Mouse (Mus musculus): ENCODE measurements around the gene Themis2. TPM values are rescaled to one million over a fixed set of nuclear protein-coding genes. Genes with fewer than 3 reads are reported as not detected.

Gene Themis2
- polyA plus RNA-seq (2015; fragmentation: Nextera tagmentation; extraction: Ambion mirVana): 1.4 and 1.8 TPM in 2 replicates

- Histone ChIP-seq H3K9me3 (replicated peaks; ENCODE audit: control insufficient read depth, low read length) (no peaks in the 10 kb centered on the region), H3K27me3 (ENCODE audit: control insufficient read depth, insufficient read depth, low read length) (peaks cover 4% of the 10 kb centered on the region; the same call in 1 of the 2 replicates), H3K27ac (ENCODE audit: low read length) (no peak within 1 kb of the TSS), H3K4me2 (ENCODE audit: low read depth, low read length) (peak within 1 kb of the TSS; percentile 61), H3K4me1 (ENCODE audit: control insufficient read depth, insufficient read depth, low read length) (no peaks in the 10 kb centered on the region), H3K4me3 (replicated peaks; ENCODE audit: low read length) (peak within 1 kb of the TSS; percentile 48), H3K9ac (ENCODE audit: low read length) (peak within 1 kb of the TSS; percentile 69), H3K36me3 (ENCODE audit: control insufficient read depth, insufficient read depth, low read length) (no peaks in the 10 kb centered on the region)
- WGBS: 3% methylated on average over 21 of the region's 21 CpGs
- ATAC-seq (ENCODE audit: insufficient read depth, low FRiP score): peak; percentile 74; the same call in 1 of the 2 replicates
Measured at GRCm38 (mm10) chr4:132796196-132796886, at the start of gene Themis2. TSS of gene Themis2 (minus strand) at chr4:132796387.

GRCm38 (mm10) chr4:132843705-132844071, 47.5 kb upstream of the Themis2 start:
- H3K27ac ChIP-seq (ENCODE audit: low read length): no peak overlapping the region

GRCm38 (mm10) chr4:132842970-132843704, 47.0 kb upstream of the Themis2 start, which contains the start of gene Ppp1r8:
TSS of gene Ppp1r8 (minus strand) at chr4:132843169.
- WGBS: 1% methylated on average over 40 of the region's 40 CpGs
- Histone ChIP-seq H3K9ac (ENCODE audit: low read length) (peak within 1 kb of the TSS; percentile 85), H3K4me2 (ENCODE audit: low read depth, low read length) (peak within 1 kb of the TSS; percentile 83), H3K27me3 (ENCODE audit: control insufficient read depth, insufficient read depth, low read length) (no peaks in the 10 kb centered on the region), H3K36me3 (ENCODE audit: control insufficient read depth, insufficient read depth, low read length) (no peaks in the 10 kb centered on the region), H3K4me1 (ENCODE audit: control insufficient read depth, insufficient read depth, low read length) (peaks cover 9% of the 10 kb centered on the region), H3K9me3 (replicated peaks; ENCODE audit: control insufficient read depth, low read length) (0 out of 2 replicates have a peak, but pooled peaks cover 4% of the 10 kb centered on the region), H3K27ac (ENCODE audit: low read length) (peak within 1 kb of the TSS; percentile 50), H3K4me3 (replicated peaks; ENCODE audit: low read length) (peak within 1 kb of the TSS; percentile 66)
- peak; percentile 99 for ATAC-seq (ENCODE audit: insufficient read depth, low FRiP score)

More at GRCm38 (mm10) chr4:132843705-132844071, 47.5 kb upstream of the Themis2 start:
- WGBS: 69% methylated on average over 1 of the region's 1 CpGs
- Histone ChIP-seq H3K4me3 (replicated peaks; ENCODE audit: low read length) (peak overlapping the region; percentile 66; the same call in 1 of the 2 replicates), H3K36me3 (ENCODE audit: control insufficient read depth, insufficient read depth, low read length) (no peaks in the 10 kb centered on the region), H3K9me3 (replicated peaks; ENCODE audit: control insufficient read depth, low read length) (0 out of 2 replicates have a peak, but pooled peaks cover 4% of the 10 kb centered on the region), H3K4me2 (ENCODE audit: low read depth, low read length) (peak overlapping the region; percentile 76), H3K4me1 (ENCODE audit: control insufficient read depth, insufficient read depth, low read length) (peaks cover 9% of the 10 kb centered on the region), H3K9ac (ENCODE audit: low read length) (peak overlapping the region; percentile 85), H3K27me3 (ENCODE audit: control insufficient read depth, insufficient read depth, low read length) (no peaks in the 10 kb centered on the region)
- no peak for ATAC-seq (ENCODE audit: insufficient read depth, low FRiP score)

GRCm38 (mm10) chr4:132842281-132842906, 46.2 kb upstream of the Themis2 start:
- under 1% methylated on average over 30 of the region's 30 CpGs for WGBS

GRCm38 (mm10) chr4:132841493-132841892, 45.3 kb upstream of the Themis2 start:
- no peak overlapping the region for H3K27ac ChIP-seq (ENCODE audit: low read length)
- no peaks in the 10 kb centered on the region for H3K9me3 ChIP-seq (replicated peaks; ENCODE audit: control insufficient read depth, low read length)
- H3K4me2 ChIP-seq (ENCODE audit: low read depth, low read length): peak overlapping the region; percentile 83
- 76% methylated on average over 3 of the region's 3 CpGs for WGBS
- peaks cover 7% of the 10 kb centered on the region; the same call in 1 of the 2 replicates for H3K36me3 ChIP-seq (ENCODE audit: control insufficient read depth, insufficient read depth, low read length)
- H3K4me3 ChIP-seq (replicated peaks; ENCODE audit: low read length): peak overlapping the region; percentile 66
- no peaks in the 10 kb centered on the region for H3K27me3 ChIP-seq (ENCODE audit: control insufficient read depth, insufficient read depth, low read length)
- H3K4me1 ChIP-seq (ENCODE audit: control insufficient read depth, insufficient read depth, low read length): peaks cover 9% of the 10 kb centered on the region
- peak overlapping the region; percentile 85; the same call in 1 of the 2 replicates for H3K9ac ChIP-seq (ENCODE audit: low read length)
- ATAC-seq (ENCODE audit: insufficient read depth, low FRiP score): no peak

More at GRCm38 (mm10) chr4:132842281-132842906, 46.2 kb upstream of the Themis2 start:
- Histone ChIP-seq H3K4me3 (replicated peaks; ENCODE audit: low read length) (peak overlapping the region; percentile 66), H3K9me3 (replicated peaks; ENCODE audit: control insufficient read depth, low read length) (0 out of 2 replicates have a peak, but pooled peaks cover under 1% of the 10 kb centered on the region), H3K4me1 (ENCODE audit: control insufficient read depth, insufficient read depth, low read length) (peaks cover 9% of the 10 kb centered on the region), H3K36me3 (ENCODE audit: control insufficient read depth, insufficient read depth, low read length) (no peaks in the 10 kb centered on the region; the same call in 1 of the 2 replicates), H3K27ac (ENCODE audit: low read length) (peak overlapping the region; percentile 50), H3K9ac (ENCODE audit: low read length) (peak overlapping the region; percentile 85), H3K4me2 (ENCODE audit: low read depth, low read length) (peak overlapping the region; percentile 83), H3K27me3 (ENCODE audit: control insufficient read depth, insufficient read depth, low read length) (no peaks in the 10 kb centered on the region)
- no peak for ATAC-seq (ENCODE audit: insufficient read depth, low FRiP score)

- Histone ChIP-seq H3K36me3 (ENCODE audit: control insufficient read depth, insufficient read depth, low read length) (0 out of 2 replicates have a peak, but pooled peaks cover 6% of the 10 kb centered on the region), H3K27ac (ENCODE audit: low read length) (no peak overlapping the region), H3K9me3 (replicated peaks; ENCODE audit: control insufficient read depth, low read length) (no peaks in the 10 kb centered on the region), H3K4me1 (ENCODE audit: control insufficient read depth, insufficient read depth, low read length) (no peaks in the 10 kb centered on the region), H3K9ac (ENCODE audit: low read length) (no peak overlapping the region), H3K27me3 (ENCODE audit: control insufficient read depth, insufficient read depth, low read length) (no peaks in the 10 kb centered on the region), H3K4me2 (ENCODE audit: low read depth, low read length) (no peak overlapping the region), H3K4me3 (replicated peaks; ENCODE audit: low read length) (no peak overlapping the region)
- WGBS: 62% methylated on average over 8 of the region's 8 CpGs
- ATAC-seq (ENCODE audit: insufficient read depth, low FRiP score): peak; percentile 44; the same call in 1 of the 2 replicates
Measured at GRCm38 (mm10) chr4:132823614-132824366, 27.6 kb upstream of the Themis2 start.

- WGBS: 51% methylated on average over 2 of the region's 2 CpGs
- H3K27ac ChIP-seq (ENCODE audit: low read length): no peak overlapping the region
- H3K9ac ChIP-seq (ENCODE audit: low read length): no peak overlapping the region
- no peak overlapping the region for H3K4me3 ChIP-seq (replicated peaks; ENCODE audit: low read length)
- no peaks in the 10 kb centered on the region for H3K36me3 ChIP-seq (ENCODE audit: control insufficient read depth, insufficient read depth, low read length)
- H3K9me3 ChIP-seq (replicated peaks; ENCODE audit: control insufficient read depth, low read length): no peaks in the 10 kb centered on the region
- ATAC-seq (ENCODE audit: insufficient read depth, low FRiP score): no peak
- no peaks in the 10 kb centered on the region for H3K4me1 ChIP-seq (ENCODE audit: control insufficient read depth, insufficient read depth, low read length)
- H3K4me2 ChIP-seq (ENCODE audit: low read depth, low read length): no peak overlapping the region
- no peaks in the 10 kb centered on the region for H3K27me3 ChIP-seq (ENCODE audit: control insufficient read depth, insufficient read depth, low read length)
Measured at GRCm38 (mm10) chr4:132818442-132818841, 22.3 kb upstream of the Themis2 start.

- H3K4me3 ChIP-seq (replicated peaks; ENCODE audit: low read length): no peak overlapping the region
- no peaks in the 10 kb centered on the region for H3K36me3 ChIP-seq (ENCODE audit: control insufficient read depth, insufficient read depth, low read length)
- H3K9me3 ChIP-seq (replicated peaks; ENCODE audit: control insufficient read depth, low read length): no peaks in the 10 kb centered on the region
- no peak overlapping the region for H3K27ac ChIP-seq (ENCODE audit: low read length)
- H3K9ac ChIP-seq (ENCODE audit: low read length): no peak overlapping the region
- ATAC-seq (ENCODE audit: insufficient read depth, low FRiP score): no peak
- WGBS: 59% methylated on average over 2 of the region's 2 CpGs
- H3K4me2 ChIP-seq (ENCODE audit: low read depth, low read length): no peak overlapping the region
- no peaks in the 10 kb centered on the region for H3K4me1 ChIP-seq (ENCODE audit: control insufficient read depth, insufficient read depth, low read length)
- H3K27me3 ChIP-seq (ENCODE audit: control insufficient read depth, insufficient read depth, low read length): no peaks in the 10 kb centered on the region
Measured at GRCm38 (mm10) chr4:132816855-132817254, 20.7 kb upstream of the Themis2 start.

Data from stomach, embryonic 16.5 days (tissue).